Mouse (Mus musculus) R1 (cell line): ENCODE results near the gene Ccr4.
"Not testable (repeated sequence)": the region's sequence is repeated elsewhere in the genome, so short reads cannot be mapped to it uniquely, and the experiment has no call there.

Experiments
- DNase-seq: peaks from one replicate; pipeline ENCODE4 v3.0.0-alpha.2; 2018; ENCODE audit warnings: low read depth, low spot score

Ccr4 gene

GRCm38 (mm10) chr9:114522501-114522900, 17.8 kb upstream of the Ccr4 start:
- no peak for DNase-seq

- DNase-seq, result peak; percentile 79
Measured at GRCm38 (mm10) chr9:114522041-114522440, 17.3 kb upstream of the Ccr4 start.

- not testable (repeated sequence) for DNase-seq
Measured at GRCm38 (mm10) chr9:114520529-114520928, 15.8 kb upstream of the Ccr4 start.

GRCm38 (mm10) chr9:114518812-114519477, 14.2 kb upstream of the Ccr4 start:
- no peak for DNase-seq

GRCm38 (mm10) chr9:114517924-114518497, 13.3 kb upstream of the Ccr4 start:
- no peak for DNase-seq

- peak; percentile 75 for DNase-seq
Measured at GRCm38 (mm10) chr9:114515364-114515763, 10.6 kb upstream of the Ccr4 start, which contains the start of gene C130032M10Rik. Gene C130032M10Rik, plus strand, starts transcription at chr9:114515697.

- DNase-seq, result peak; percentile 71
Measured at GRCm38 (mm10) chr9:114512831-114513230, 8.1 kb upstream of the Ccr4 start.

GRCm38 (mm10) chr9:114509785-114510184, 5.1 kb upstream of the Ccr4 start:
- no peak for DNase-seq

- no peak for DNase-seq
Measured at GRCm38 (mm10) chr9:114507421-114507820, 2.7 kb upstream of the Ccr4 start.

- no peak for DNase-seq
Measured at GRCm38 (mm10) chr9:114506564-114506963, 1.8 kb upstream of the Ccr4 start.

- DNase-seq, result peak; percentile 71
Measured at GRCm38 (mm10) chr9:114502711-114503427, 1.8 kb downstream of the Ccr4 start.

GRCm38 (mm10) chr9:114501913-114502312, 2.8 kb downstream of the Ccr4 start:
- no peak for DNase-seq

GRCm38 (mm10) chr9:114501111-114501510, 3.6 kb downstream of the Ccr4 start:
- DNase-seq, result peak; percentile 65

GRCm38 (mm10) chr9:114499783-114500515, 4.8 kb downstream of the Ccr4 start:
- DNase-seq, result peak; percentile 97

- DNase-seq, result peak; percentile 92
Measured at GRCm38 (mm10) chr9:114498218-114498617, 6.5 kb downstream of the Ccr4 start.

GRCm38 (mm10) chr9:114496469-114496868, 8.2 kb downstream of the Ccr4 start:
- no peak for DNase-seq

GRCm38 (mm10) chr9:114487481-114488258, 17.0 kb downstream of the Ccr4 start:
- DNase-seq, result no peak

- no peak for DNase-seq
Measured at GRCm38 (mm10) chr9:114486808-114487207, 17.9 kb downstream of the Ccr4 start.

- peak; percentile 58 for DNase-seq
Measured at GRCm38 (mm10) chr9:114484771-114485170, 19.9 kb downstream of the Ccr4 start.

GRCm38 (mm10) chr9:114480940-114481339, 23.8 kb downstream of the Ccr4 start:
- DNase-seq, result no peak

GRCm38 (mm10) chr9:114477019-114477418, 27.7 kb downstream of the Ccr4 start:
- no peak for DNase-seq
